Mouse (Mus musculus) spleen, postnatal 14 days (tissue): Measurements from ENCODE around the gene Ube2o.
A peak's percentile ranks its signal among the peaks of the same experiment; 100 is the strongest.
"Not testable (repeated sequence)": the region's sequence is repeated elsewhere in the genome, so short reads cannot be mapped to it uniquely, and the experiment has no call there.

ENCODE experiments used
- DNase-seq, 2 experiments: peaks; one replicate each; pipeline ENCODE4 v3.0.0; 2021 to 2022; ENCODE audit warnings: low spot score in 2 of 2

Ube2o gene

DNA sequence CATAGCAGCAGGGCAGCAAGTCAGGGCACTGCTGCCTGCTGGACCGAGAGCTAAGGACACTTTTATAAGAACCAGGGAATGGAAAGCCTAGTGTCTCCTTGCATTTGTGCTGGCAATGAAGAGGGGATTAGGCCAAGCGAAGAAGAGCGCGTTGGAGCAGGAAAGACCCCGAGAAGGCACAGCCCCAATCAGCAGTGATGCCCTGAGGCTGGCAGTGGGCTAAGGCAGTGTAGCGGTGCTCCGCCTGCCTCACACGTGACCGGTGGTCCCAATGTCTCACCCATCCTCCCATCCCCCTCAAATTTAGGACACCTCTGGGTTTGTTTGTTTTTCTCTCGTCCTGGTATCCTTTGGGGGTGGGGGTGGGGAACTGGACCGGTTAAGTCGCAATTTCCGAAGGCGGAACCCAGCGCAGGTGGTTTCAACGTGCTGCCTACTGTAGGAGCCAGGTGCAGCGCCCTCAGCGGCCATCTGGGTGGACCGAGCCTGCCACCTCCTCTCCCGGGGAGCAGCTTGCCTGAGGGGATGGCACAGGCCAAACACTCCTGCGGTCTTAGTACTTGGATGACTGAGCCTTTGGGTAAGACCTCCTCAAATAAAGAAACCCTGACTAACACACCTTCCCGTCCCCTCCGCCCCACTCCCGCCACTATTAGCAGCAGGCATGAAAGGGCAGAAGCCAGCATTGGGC, 65.8 kb downstream of the Ube2o start:
- no peak for DNase-seq

- no peak for DNase-seq
Observed at GRCm38 (mm10) chr11:116513531-116514038, 67.7 kb downstream of the Ube2o start.

DNA sequence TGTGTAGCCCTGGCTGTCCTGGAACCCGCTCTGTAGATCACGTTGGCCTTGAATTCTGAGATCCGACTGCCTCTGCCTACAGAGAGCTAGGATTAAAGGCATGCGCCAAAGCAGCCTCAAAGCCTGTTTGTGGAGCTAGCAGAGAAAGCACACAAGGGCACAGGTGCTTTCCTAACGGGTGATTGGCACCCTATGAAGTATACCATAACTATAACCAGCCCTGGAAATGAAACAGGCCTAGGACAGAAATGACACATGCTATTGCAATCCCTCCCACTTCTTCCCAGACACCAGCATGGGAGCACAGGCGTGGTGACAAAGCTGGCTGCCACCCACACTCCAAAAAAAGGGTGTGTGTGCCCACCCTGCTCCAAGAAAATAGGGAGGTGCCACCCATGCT, 68.3 kb downstream of the Ube2o start:
- no peak for DNase-seq

DNA sequence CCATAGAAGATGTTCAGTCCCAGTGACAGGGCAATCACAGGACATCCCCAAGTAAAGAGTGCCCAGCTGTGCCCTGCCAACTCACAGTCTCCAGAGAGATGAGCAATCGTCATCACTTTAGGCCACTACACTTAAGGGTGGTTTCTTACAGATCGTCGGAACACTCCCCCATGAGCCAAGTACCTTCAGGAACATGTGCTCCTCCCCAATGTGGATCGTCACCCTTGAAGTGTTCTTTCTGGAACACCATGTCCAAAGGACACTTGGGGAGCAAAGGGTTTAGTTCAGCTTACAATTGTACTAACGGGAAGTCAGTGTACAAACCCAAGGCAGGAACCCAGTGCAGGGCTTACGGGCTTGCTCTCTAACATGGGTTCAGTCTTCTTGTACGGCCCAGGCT, 69.1 kb downstream of the Ube2o start:
- no peak for DNase-seq

DNA sequence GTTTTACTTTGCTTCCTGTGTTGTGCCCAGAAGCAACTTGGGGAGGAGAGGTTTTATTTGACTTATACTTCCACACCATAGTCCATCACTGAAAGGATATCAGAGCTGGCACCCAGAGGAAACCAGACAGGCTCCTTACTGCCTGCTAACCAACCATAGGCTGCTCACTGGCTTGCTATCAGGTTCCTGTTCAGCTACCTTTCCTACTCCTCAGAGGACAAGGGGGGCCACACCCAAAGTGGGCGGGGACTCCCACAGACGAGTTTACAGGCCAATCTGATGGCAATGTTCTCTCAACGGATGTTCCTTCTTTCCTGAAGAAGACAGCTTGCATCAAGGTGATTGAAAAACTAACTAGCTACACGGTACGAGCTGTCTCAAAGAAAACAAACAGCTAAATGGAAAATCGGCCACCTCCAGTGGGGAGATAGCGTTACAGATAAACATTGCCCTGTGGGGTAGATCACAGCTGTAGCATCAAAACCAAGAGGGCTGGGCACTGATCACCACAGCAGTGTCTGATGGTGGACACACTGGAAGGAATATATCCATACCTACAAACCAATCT, 69.9 kb downstream of the Ube2o start:
- no peak for DNase-seq

GRCm38 (mm10) chr11:116508689-116509088, 72.6 kb downstream of the Ube2o start:
- no peak for DNase-seq

GRCm38 (mm10) chr11:116506151-116506875, 74.9 kb downstream of the Ube2o start:
- DNase-seq, result no peak

- DNase-seq, result no peak
Observed at GRCm38 (mm10) chr11:116505573-116505972, 75.7 kb downstream of the Ube2o start.

- no peak for DNase-seq
Observed at GRCm38 (mm10) chr11:116504516-116504915, 76.7 kb downstream of the Ube2o start.

GRCm38 (mm10) chr11:116501005-116501746, 80.1 kb downstream of the Ube2o start:
- no peak for DNase-seq

DNA sequence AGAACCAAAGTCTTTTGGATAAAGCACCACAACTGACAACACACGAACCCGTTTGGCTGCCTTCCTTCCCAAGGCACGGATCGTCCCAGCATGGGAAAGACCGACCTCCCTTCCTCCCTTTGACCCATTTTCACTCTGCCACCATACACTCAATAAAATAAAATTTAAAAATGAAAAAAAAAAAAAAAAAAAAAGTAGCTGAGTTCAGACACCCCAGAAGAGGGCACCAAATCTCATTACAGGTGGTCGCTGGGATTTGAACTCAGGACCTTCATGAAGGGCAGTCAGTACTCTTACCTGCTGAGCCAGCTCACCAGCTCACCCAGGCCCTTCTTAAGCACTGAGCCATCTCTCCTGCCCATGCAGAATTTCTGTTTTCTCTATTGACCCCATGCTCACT, 82.2 kb downstream of the Ube2o start:
- no peak for DNase-seq

DNA sequence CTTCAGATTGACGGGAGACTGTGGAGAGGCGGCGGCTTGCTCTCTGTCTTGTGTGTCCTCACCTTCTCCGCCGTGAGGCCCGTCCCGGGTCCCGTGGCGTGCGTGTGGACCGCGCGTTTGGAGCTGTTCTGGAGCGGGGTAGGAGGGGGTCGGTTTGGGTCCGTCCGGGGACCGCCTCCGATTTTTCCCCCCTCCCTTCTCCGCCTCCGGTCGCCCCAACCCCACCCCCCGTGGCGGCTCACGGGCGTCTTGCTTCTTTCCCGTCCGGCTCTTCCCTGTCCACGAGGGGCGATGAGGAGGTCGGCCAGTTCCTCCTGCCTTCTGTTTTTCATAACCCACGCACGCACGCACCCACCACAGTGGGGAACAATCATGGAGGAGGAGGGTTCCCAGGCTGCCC, 82.7 kb downstream of the Ube2o start:
- DNase-seq, result no peak

DNA sequence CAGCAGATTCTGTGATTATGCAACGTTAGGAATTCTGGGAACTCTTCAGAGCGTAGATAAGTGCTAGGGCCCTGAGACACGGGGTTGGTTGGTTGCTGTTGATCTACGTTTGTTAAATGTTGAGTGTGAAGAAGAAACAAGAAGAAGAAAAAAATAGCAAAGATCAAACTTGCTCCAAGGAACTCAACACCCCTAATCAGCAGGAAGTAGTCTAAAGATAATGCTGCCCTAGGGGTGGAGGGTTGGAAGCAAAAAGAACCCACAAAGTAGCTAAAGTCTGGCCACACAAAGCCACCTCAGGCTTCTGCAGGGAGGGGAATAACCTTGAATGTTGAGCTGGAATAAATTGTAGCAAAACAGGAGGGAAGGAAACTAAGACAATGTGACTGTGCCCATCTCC, 83.9 kb downstream of the Ube2o start:
- no peak for DNase-seq

GRCm38 (mm10) chr11:116494474-116495174, 86.6 kb downstream of the Ube2o start:
- no peak for DNase-seq

- peak in 1 of 2 experiments; percentile 43 for DNase-seq
Observed at GRCm38 (mm10) chr11:116493795-116494252, 87.4 kb downstream of the Ube2o start, which contains the start of gene Prpsap1. TSS of gene Prpsap1 (minus strand) at chr11:116494202.

GRCm38 (mm10) chr11:116493191-116493590, 88.1 kb downstream of the Ube2o start:
- no peak for DNase-seq

DNA sequence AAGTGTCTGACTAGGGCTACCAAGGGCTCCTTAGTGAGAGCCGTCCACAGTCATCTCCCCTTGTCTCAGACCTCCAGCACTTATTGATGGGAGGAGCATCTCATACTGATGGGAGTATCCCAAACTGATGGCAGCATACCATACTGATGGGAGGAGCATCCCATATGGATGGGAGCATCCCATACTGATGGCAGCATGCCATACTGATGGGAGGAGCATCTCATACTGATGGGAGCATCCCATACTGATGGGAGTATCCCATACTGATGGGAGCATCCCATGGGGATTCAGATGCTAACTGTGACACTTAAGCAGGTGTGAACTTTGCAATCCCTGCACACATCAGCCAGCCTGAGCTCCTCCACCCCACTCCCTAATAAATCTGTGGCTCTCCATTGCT, 88.7 kb downstream of the Ube2o start:
- not testable (repeated sequence) for DNase-seq

- DNase-seq, result no peak
Observed at GRCm38 (mm10) chr11:116491338-116491737, 89.9 kb downstream of the Ube2o start.

DNA sequence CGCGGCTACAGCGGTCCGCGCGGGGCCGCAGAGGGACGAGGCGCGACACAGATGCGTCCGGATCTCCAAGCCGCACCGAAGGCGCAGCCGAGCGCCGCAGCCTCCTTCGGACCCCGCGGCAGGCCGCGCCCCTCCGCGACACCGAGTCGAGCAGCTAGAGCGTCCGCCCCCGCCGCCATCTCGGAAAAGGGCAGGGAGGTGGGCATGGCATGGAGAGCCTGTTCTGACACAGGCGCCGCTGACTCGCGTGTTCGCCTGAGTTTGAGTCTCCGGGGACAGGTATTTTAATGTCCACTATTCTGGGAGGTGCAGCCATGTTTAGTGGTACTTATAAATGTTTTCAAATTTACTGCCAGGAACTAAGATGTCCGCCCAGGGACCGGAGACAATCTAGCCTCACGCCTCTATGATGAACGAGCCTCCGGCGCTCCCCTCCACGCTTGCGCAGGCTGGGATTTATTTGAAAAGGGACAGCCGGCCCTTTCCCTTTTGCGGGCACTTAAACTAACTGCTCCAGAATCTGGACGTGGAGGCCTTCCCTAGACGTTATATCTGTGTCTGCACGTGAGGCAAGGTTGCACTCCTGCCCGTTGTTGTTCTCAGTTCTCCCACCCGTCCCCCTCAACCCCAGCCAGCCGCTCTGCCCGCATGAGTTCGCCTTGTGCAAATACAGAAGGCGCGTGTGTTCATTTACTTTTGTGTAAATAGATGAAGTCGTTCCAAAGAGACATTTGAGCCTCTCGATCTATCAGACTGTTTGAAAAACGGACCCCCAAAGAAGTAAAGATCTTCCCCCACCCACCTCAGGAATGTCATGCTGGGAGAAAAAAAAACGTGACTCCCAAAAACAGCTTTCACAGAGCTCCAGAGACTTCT, 90.8 kb downstream of the Ube2o start:
- DNase-seq, result peak; percentile 83 to 85

DNA sequence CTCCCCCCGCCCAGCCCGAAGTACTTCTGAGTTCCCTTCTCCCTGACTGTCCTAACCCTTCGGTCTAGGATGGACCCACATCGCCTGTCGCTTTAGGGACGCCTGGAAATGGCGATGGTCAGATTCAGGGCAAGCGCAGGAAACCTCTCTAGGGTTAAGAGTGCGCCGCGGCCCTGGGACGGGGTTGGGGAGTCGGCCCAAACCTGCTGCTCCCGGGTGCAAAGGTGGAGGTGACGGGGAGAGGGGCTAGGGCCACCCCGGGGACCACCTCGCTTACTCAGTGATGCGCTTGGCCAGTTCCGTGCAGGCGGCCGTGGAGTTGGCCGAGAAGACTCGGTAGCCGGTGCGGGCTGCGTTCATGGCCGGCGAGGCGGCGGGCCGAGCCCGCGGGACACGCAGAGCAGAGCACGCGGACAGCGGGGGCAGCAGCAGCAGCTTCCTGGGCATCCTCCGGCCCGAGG, 91.4 kb downstream of the Ube2o start:
- no peak for DNase-seq
